In genomic region chr10:12298887-12299286, GRCm38 (mm10) we compare ENCODE assay signal across 33 mouse cellular contexts.
DNase-seq lines count a peak whose midpoint lies in the region; ATAC-seq and TF ChIP-seq lines count a peak whose summit lies in the region.
"Had no signal": no experiment of that assay in that cellular context is flagged by ENCODE, and none has a peak within 500 bp of the region (broad histone marks: within the 10 kb centered on the region; RNA-seq: fewer than 3 reads in every experiment).

No protein-coding gene starts in this region.

- no peak overlapping the region for H3K9ac ChIP-seq in CH12.LX (ENCODE audit: insufficient read depth, low read depth)
- H3K9ac ChIP-seq in neural tube, embryonic 15.5 days (replicated peaks): no peak overlapping the region
- H3K9ac ChIP-seq in stomach, postnatal 0 days (ENCODE audit: low read length): no peak overlapping the region
- H3K9ac ChIP-seq: embryonic facial prominence, embryonic 13.5 days; forebrain, embryonic 12.5 days; forebrain, postnatal 0 days; hindbrain, embryonic 14.5 days; kidney, embryonic 15.5 days; liver, embryonic 14.5 days; neural tube, embryonic 13.5 days; stomach, embryonic 15.5 days had no signal

- in situ Hi-C loops in CH12.LX (cut with MboI; ENCODE audit: low pct_ligation_motif_present, low pct_unique_long_range_greater_than_20kb, low sequenced_read_pairs): no loop called here
- in situ Hi-C loops in Patski (cut with MboI; ENCODE audit: low pct_unique_long_range_greater_than_20kb): no loop called here

- H3K79me2 ChIP-seq in CH12.LX (replicated peaks; ENCODE audit: control insufficient read depth, extremely low read depth, insufficient read depth, poor library complexity, severe bottlenecking): no peaks in the 10 kb centered on the region

- POLR2A ChIA-PET in Patski (lab: Charles Lee): no interaction called here

- no peaks in the 10 kb centered on the region for H3K36me3 ChIP-seq in CH12.LX (replicated peaks in 1 of 2; ENCODE audit: control insufficient read depth in 1 of 2, insufficient read depth in 1 of 2, low read length in 1 of 2)
- no peaks in the 10 kb centered on the region for H3K36me3 ChIP-seq in neural tube, embryonic 15.5 days
- no peaks in the 10 kb centered on the region for H3K36me3 ChIP-seq in stomach, postnatal 0 days (ENCODE audit: control insufficient read depth, insufficient read depth, low read length)
- H3K36me3 ChIP-seq: embryonic facial prominence, embryonic 13.5 days; forebrain, embryonic 12.5 days; kidney, embryonic 15.5 days; neural tube, embryonic 13.5 days; stomach, embryonic 15.5 days had no signal

- no peaks in the 10 kb centered on the region for H3K9me3 ChIP-seq in CH12.LX (replicated peaks; ENCODE audit: low read length)
- H3K9me3 ChIP-seq in neural tube, embryonic 15.5 days (replicated peaks): no peaks in the 10 kb centered on the region
- no peaks in the 10 kb centered on the region for H3K9me3 ChIP-seq in stomach, postnatal 0 days (ENCODE audit: control insufficient read depth, low read length)
- H3K9me3 ChIP-seq: embryonic facial prominence, embryonic 13.5 days; forebrain, embryonic 12.5 days; kidney, embryonic 15.5 days; neural tube, embryonic 13.5 days; stomach, embryonic 15.5 days had no signal

- ATAC-seq in Patski: peak; percentile 60
- ATAC-seq in granulocyte monocyte progenitor cell, adult 5-6 weeks (replicated peaks; ENCODE audit: poor library complexity, severe bottlenecking): peak; percentile 42
- ATAC-seq in megakaryocyte-erythroid progenitor cell, adult 5-6 weeks (replicated peaks; ENCODE audit: low FRiP score, low TSS enrichment, poor library complexity, severe bottlenecking): no peak
- ATAC-seq in neural tube, embryonic 15.5 days (ENCODE audit: low FRiP score): no peak
- no peak for ATAC-seq in stomach, postnatal 0 days (ENCODE audit: low FRiP score, low TSS enrichment)
- ATAC-seq: forebrain, postnatal 0 days had no signal

- CTCF ChIA-PET in Patski (lab: Charles Lee): no interaction called here

- no peak overlapping the region for H3K4me2 ChIP-seq in CH12.LX (ENCODE audit: insufficient read depth, low read depth, poor library complexity, severe bottlenecking)
- no peak overlapping the region for H3K4me2 ChIP-seq in neural tube, embryonic 15.5 days
- H3K4me2 ChIP-seq in stomach, postnatal 0 days (replicated peaks; ENCODE audit: low read depth): no peak overlapping the region
- H3K4me2 ChIP-seq: embryonic facial prominence, embryonic 13.5 days; forebrain, embryonic 12.5 days; heart, embryonic 11.5 days; hindbrain, embryonic 14.5 days; kidney, embryonic 15.5 days; midbrain, embryonic 11.5 days; neural tube, embryonic 13.5 days; stomach, embryonic 15.5 days had no signal

- no peak overlapping the region for H3K27ac ChIP-seq in CH12.LX (ENCODE audit: insufficient read depth, low read depth)
- no peak overlapping the region for H3K27ac ChIP-seq in neural tube, embryonic 15.5 days (replicated peaks)
- H3K27ac ChIP-seq in stomach, postnatal 0 days (replicated peaks): no peak overlapping the region
- H3K27ac ChIP-seq: embryonic facial prominence, embryonic 13.5 days; forebrain, embryonic 12.5 days; hindbrain, embryonic 14.5 days; kidney, embryonic 15.5 days; liver, embryonic 14.5 days; neural tube, embryonic 13.5 days; stomach, embryonic 15.5 days had no signal

- TF ChIP-seq CTCF in CH12.LX (conservative IDR thresholded peaks at IDR 0.05 in 1 of 2, IDR thresholded peaks at IDR 0.05 in 1 of 2; ENCODE audit: low read depth in 2 of 2, low read length in 2 of 2) (no peak), Patski (IDR thresholded peaks at IDR 0.05) (no peak)
- no peak for TF ChIP-seq CTCF in stomach, postnatal 0 days (IDR thresholded peaks at IDR 0.05; ENCODE audit: low read depth)

- TF ChIP-seq RAD21 in CH12.LX (IDR thresholded peaks at IDR 0.05; ENCODE audit: low read depth, low read length): no peak

- TF ChIP-seq EP300 in CH12.LX (IDR thresholded peaks at IDR 0.05; ENCODE audit: low read length): no peak
- no peak for TF ChIP-seq EP300 in stomach, postnatal 0 days (optimal IDR thresholded peaks at IDR 0.05)

- DNase-seq in 3134 (ENCODE audit: extremely low read depth, insufficient read length, low spot score): peak; percentile 70
- DNase-seq in CH12.LX (ENCODE audit: extremely low read depth): no peak
- no peak for DNase-seq in Patski (ENCODE audit: low read depth, low spot score)
- no peak for DNase-seq in heart, postnatal 4 days
- no peak for DNase-seq in stomach, postnatal 0 days (ENCODE audit: low spot score)
- DNase-seq: adrenal gland, postnatal 10 days; B cell, adult 2 months; cerebellum, adult 11-12 months; cerebellum, adult 9-11 months; forebrain, postnatal 0 days; gastrocnemius, postnatal 14 days; heart, adult 11 months; kidney, adult 11 months; kidney, postnatal 25 days; liver; lung, adult 2 months; lung, postnatal 14 days; right cerebral cortex, postnatal 14 days; thymus, adult 2 months; thymus, postnatal 36 days had no signal

- H3K27me3 ChIP-seq in CH12.LX (replicated peaks): no peaks in the 10 kb centered on the region
- no peaks in the 10 kb centered on the region for H3K27me3 ChIP-seq in Patski
- H3K27me3 ChIP-seq in neural tube, embryonic 15.5 days (replicated peaks): no peaks in the 10 kb centered on the region
- H3K27me3 ChIP-seq in stomach, postnatal 0 days (ENCODE audit: control insufficient read depth, insufficient read depth, low read length): no peaks in the 10 kb centered on the region
- H3K27me3 ChIP-seq: embryonic facial prominence, embryonic 13.5 days; forebrain, embryonic 12.5 days; kidney, embryonic 15.5 days; neural tube, embryonic 13.5 days; stomach, embryonic 15.5 days had no signal

- dilution Hi-C loops in CH12.LX (cut with MboI; ENCODE audit: extremely low pct_ligation_motif_present, extremely low pct_unique_long_range_greater_than_20kb, low sequenced_read_pairs): no loop called here

- no peaks in the 10 kb centered on the region for H3K4me1 ChIP-seq in CH12.LX (ENCODE audit: control insufficient read depth in 1 of 2, insufficient read depth in 2 of 2)
- H3K4me1 ChIP-seq in neural tube, embryonic 15.5 days: no peaks in the 10 kb centered on the region
- H3K4me1 ChIP-seq in stomach, postnatal 0 days (replicated peaks; ENCODE audit: control insufficient read depth, insufficient read depth): no peaks in the 10 kb centered on the region
- H3K4me1 ChIP-seq: embryonic facial prominence, embryonic 13.5 days; forebrain, embryonic 12.5 days; kidney, embryonic 15.5 days; neural tube, embryonic 13.5 days; stomach, embryonic 15.5 days had no signal

- 85% methylated on average over 2 of the region's 2 CpGs for WGBS in neural tube, embryonic 15.5 days
- WGBS in stomach, postnatal 0 days: 57% methylated on average over 2 of the region's 2 CpGs

- TF ChIP-seq POLR2A in CH12.LX (IDR thresholded peaks at IDR 0.05; ENCODE audit: low read depth, low read length): no peak

- H3K4me3 ChIP-seq in CH12.LX (replicated peaks in 1 of 3; ENCODE audit: low read depth in 2 of 3, low read length in 2 of 3, poor library complexity in 1 of 3): no peak overlapping the region
- no peak overlapping the region for H3K4me3 ChIP-seq in neural tube, embryonic 15.5 days (replicated peaks)
- no peak overlapping the region for H3K4me3 ChIP-seq in stomach, postnatal 0 days (ENCODE audit: low read depth, low read length)
- H3K4me3 ChIP-seq: embryonic facial prominence, embryonic 13.5 days; erythroblast, embryonic 14.5 days; forebrain, embryonic 12.5 days; kidney, embryonic 15.5 days; neural tube, embryonic 13.5 days; stomach, embryonic 15.5 days had no signal

TF ChIP-seq in CH12.LX, 34 proteins besides CTCF, POLR2A, EP300 and RAD21:
- TF ChIP-seq RCOR1 (conservative IDR thresholded peaks at IDR 0.05; ENCODE audit: low read depth, low read length): no peak
- TF ChIP-seq USF2 (conservative IDR thresholded peaks at IDR 0.05; ENCODE audit: low read depth, low read length): no peak
- TF ChIP-seq MAFK (IDR thresholded peaks at IDR 0.05; ENCODE audit: insufficient replicate concordance, low read length): peak; percentile 47; the same call in 1 of the 2 replicates
- no peak for TF ChIP-seq TCF12 (IDR thresholded peaks at IDR 0.05; ENCODE audit: low read depth, low read length)
- no peak for TF ChIP-seq UBTF (IDR thresholded peaks at IDR 0.05; ENCODE audit: low read depth, low read length)
- no peak for TF ChIP-seq ZNF384 (IDR thresholded peaks at IDR 0.05; ENCODE audit: low read depth, low read length)
TF ChIP-seq in CH12.LX: peak in this region for 1.

Comparison
In these comparisons a context has a peak if more than half of its experiments do, and no peak if none do; other contexts are left out.
1. ATAC-seq: peak in Patski (single experiment) and granulocyte monocyte progenitor cell, adult 5-6 weeks (single experiment); none in megakaryocyte-erythroid progenitor cell, adult 5-6 weeks (single experiment), neural tube, embryonic 15.5 days (single experiment) and stomach, postnatal 0 days (single experiment).